Mouse (Mus musculus) erythroblast, embryonic 14.5 days (primary cell): Measurements from ENCODE around the gene Cd101. TPM values are rescaled to one million over a fixed set of nuclear protein-coding genes. Genes with fewer than 3 reads are reported as not detected.

Source experiments
- H3K27me3 ChIP-seq: 2 replicates; pipeline ENCODE4 v1.6.1; 2012; ENCODE audit warnings: inconsistent platforms; ENCODE audit not compliant: control insufficient read depth
- H3K36me3 ChIP-seq: 2 replicates; pipeline ENCODE4 v1.6.1; 2012; ENCODE audit warnings: mild to moderate bottlenecking, inconsistent platforms; ENCODE audit not compliant: control insufficient read depth
- H3K4me1 ChIP-seq: 2 replicates; pipeline ENCODE4 v1.6.1; 2012; ENCODE audit warnings: inconsistent platforms; ENCODE audit not compliant: control insufficient read depth
- H3K4me3 ChIP-seq: replicated peaks from 2 replicates; pipeline ENCODE3; 2012; ENCODE audit warnings: moderate library complexity, mild to moderate bottlenecking, inconsistent platforms
- H3K9me3 ChIP-seq: 2 replicates; pipeline ENCODE4 v1.6.1; 2012; ENCODE audit warnings: low read length, inconsistent platforms, mixed read lengths; ENCODE audit not compliant: control insufficient read depth
- GATA1 ChIP-seq: IDR thresholded peaks from 2 replicates; pipeline ENCODE4 v1.6.1; 2012; ENCODE audit warnings: low read length, inconsistent platforms, mixed read lengths
- TAL1 ChIP-seq: IDR thresholded peaks from 3 replicates; pipeline ENCODE4 v1.6.1; 2012; ENCODE audit warnings: low read length, inconsistent platforms, mixed read lengths
- polyA plus RNA-seq: library from polyadenylated mRNA; stranded (reverse); fragments of >175 nt; gene quantifications from 2 replicates; pipeline ENCODE4 v1.2.3, GENCODE M21; 2012

The Cd101 gene
- polyA plus RNA-seq, 1 experiment, result not detected

- H3K36me3 ChIP-seq, result peaks cover 87% of the 10 kb centered on the region
- no peaks in the 10 kb centered on the region for H3K9me3 ChIP-seq
- H3K27me3 ChIP-seq, result no peaks in the 10 kb centered on the region
- TF ChIP-seq GATA1 (no peak), TAL1 (no peak)
- H3K4me1 ChIP-seq, result peaks cover 27% of the 10 kb centered on the region
- no peak overlapping the region for H3K4me3 ChIP-seq
Observed at GRCm38 (mm10) chr3:100963849-100964542, 65.4 kb downstream of the Cd101 start.

GRCm38 (mm10) chr3:100961501-100961900, 67.9 kb downstream of the Cd101 start:
- Histone ChIP-seq H3K4me1 (peaks cover 23% of the 10 kb centered on the region), H3K9me3 (no peaks in the 10 kb centered on the region), H3K4me3 (no peak overlapping the region), H3K27me3 (no peaks in the 10 kb centered on the region), H3K36me3 (peaks cover 99% of the 10 kb centered on the region)
- TF ChIP-seq TAL1 (no peak), GATA1 (no peak)

GRCm38 (mm10) chr3:100961007-100961406, 68.3 kb downstream of the Cd101 start:
- no peak for TF ChIP-seq GATA1
- no peak for TF ChIP-seq TAL1
- peaks cover 99% of the 10 kb centered on the region for H3K36me3 ChIP-seq
- peaks cover 23% of the 10 kb centered on the region for H3K4me1 ChIP-seq
- no peak overlapping the region for H3K4me3 ChIP-seq
- H3K27me3 ChIP-seq, result no peaks in the 10 kb centered on the region
- no peaks in the 10 kb centered on the region for H3K9me3 ChIP-seq

GRCm38 (mm10) chr3:100954616-100955015, 74.7 kb downstream of the Cd101 start:
- H3K36me3 ChIP-seq, result peaks cover 98% of the 10 kb centered on the region
- H3K9me3 ChIP-seq, result no peaks in the 10 kb centered on the region
- H3K4me3 ChIP-seq, result no peak overlapping the region
- no peaks in the 10 kb centered on the region for H3K27me3 ChIP-seq
- TF ChIP-seq GATA1 (no peak), TAL1 (no peak)
- no peaks in the 10 kb centered on the region for H3K4me1 ChIP-seq

GRCm38 (mm10) chr3:100951531-100951930, 77.8 kb downstream of the Cd101 start:
- Histone ChIP-seq H3K36me3 (peaks cover 97% of the 10 kb centered on the region), H3K27me3 (no peaks in the 10 kb centered on the region), H3K4me1 (no peaks in the 10 kb centered on the region), H3K9me3 (no peaks in the 10 kb centered on the region), H3K4me3 (no peak overlapping the region)
- TF ChIP-seq TAL1 (no peak), GATA1 (no peak)

- TF ChIP-seq GATA1, result no peak
- no peak for TF ChIP-seq TAL1
- H3K9me3 ChIP-seq, result no peaks in the 10 kb centered on the region
- peaks cover 99% of the 10 kb centered on the region for H3K36me3 ChIP-seq
- no peak overlapping the region for H3K4me3 ChIP-seq
- H3K4me1 ChIP-seq, result no peaks in the 10 kb centered on the region
- no peaks in the 10 kb centered on the region for H3K27me3 ChIP-seq
Observed at GRCm38 (mm10) chr3:100947286-100947685, 82.1 kb downstream of the Cd101 start.

Other genes with a start within 250 kb of the Cd101 start
- not detected in 2 replicates for gene Vtcn1, start 204.1 kb downstream of the Cd101 start, polyA plus RNA-seq
- 0.02 and 0.03 TPM in 2 replicates for gene Trim45, start 107.4 kb downstream of the Cd101 start, polyA plus RNA-seq
- 0.18 and 0.26 TPM in 2 replicates for gene Ttf2, start 59.9 kb downstream of the Cd101 start, polyA plus RNA-seq
- gene Ptgfrn, start 80.7 kb upstream of the Cd101 start, polyA plus RNA-seq, result not detected in 2 replicates